Mouse (Mus musculus): ENCODE data around the gene Tmub2. TPM values are rescaled to one million over a fixed set of nuclear protein-coding genes. Genes with fewer than 3 reads are reported as not detected.

Tmub2 gene
- total RNA-seq, 2 experiments from 2014 or later: 11.5 to 14.6 TPM

DNA sequence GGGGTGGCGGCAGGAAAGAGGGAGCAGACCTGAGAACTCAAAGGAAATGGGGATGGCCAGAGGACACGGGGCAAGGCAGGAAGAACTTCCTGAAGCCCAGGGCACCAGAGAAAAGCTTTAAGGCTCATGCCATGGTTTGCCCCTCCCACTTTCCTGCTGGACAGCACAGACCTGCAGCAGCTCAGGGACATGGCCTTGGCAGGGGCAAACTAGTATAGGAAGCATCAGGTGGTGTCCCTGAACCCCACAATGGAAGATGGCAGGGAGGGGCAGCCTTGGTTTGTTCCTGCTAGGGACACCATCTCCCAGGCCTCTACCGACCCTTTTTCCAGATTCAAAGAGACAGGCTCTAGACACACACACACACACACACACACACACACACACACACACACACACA lies 20.6 kb downstream of the Tmub2 start:
- no peak for DNase-seq

DNA sequence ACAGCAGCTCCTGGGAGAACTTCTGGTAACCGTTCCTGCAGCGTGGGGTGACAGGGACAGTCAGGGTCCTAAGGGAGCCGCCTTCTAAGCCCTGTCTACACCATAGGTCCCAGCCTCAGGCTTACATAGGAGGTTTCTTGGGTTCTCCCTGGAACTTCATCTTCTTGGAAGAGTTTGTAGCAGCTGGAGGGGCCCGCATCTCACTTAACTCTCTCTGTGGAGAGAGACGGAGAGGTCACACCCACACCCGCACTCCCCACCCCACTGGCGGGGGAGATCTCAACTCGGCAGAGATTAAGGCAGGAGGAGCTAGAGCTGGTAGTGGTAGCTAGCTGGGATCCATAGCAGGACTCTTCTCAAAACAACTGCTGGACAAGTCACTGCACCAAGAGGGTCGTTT lies 23.4 kb downstream of the Tmub2 start:
- no peak for DNase-seq

DNA sequence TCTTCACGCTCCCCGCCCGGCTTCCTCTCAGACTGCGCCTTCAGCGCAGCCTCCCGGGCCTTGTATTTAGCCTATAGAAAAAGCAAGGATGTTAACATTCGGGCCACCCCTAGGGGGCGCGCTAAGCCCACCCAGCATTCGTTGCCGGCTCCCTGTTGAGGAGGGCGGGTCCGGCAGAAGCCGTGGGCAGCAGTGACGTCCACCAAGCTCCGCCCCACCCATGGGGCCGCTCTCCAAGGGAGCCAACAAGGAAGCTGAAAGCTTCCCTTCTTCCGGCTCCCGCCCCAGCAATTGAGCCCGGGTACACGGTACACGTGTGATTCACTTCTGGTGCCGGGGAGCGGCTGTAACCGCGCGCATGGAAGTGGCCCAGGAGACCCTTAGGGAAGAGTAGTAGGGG lies 24.2 kb downstream of the Tmub2 start:
- peak; percentile 95 for DNase-seq

DNA sequence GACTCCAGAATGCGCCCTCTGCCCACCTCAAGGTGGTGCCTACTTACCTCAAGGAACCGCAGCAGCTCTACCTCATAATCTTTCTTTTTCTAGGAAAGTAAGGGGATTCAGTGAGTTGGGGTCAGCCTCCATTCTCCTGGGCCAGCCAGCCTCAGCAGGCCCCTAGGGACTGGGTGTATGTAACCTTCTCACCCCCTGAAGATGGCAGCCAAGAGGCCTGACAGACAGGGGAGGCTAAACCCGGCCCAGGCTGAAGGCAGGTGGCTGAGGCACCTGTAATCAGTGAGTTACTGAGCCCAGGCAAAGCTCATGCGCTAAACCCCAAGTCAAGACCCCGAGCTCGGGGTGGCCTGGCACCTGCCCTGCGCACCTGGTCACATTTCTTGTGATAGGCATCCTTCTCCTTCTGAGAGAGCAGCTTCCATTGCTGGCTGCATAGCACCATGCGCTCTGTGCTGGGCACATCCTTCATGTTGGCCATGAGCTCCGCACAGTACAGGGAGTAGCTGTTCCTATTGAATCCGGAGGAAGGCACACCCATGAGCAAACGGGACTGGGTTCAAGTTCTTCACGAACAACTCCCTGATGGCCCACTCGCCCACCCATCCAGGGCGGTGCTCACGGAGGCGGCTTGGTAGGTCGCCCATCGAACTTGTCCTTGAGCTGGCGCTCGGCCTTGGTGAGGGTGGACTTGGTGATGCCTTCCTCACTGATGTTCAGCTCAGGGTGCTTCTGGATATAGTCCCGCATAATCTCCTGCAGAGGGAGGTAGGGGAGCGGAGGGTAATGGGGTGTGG lies 25.3 kb downstream of the Tmub2 start:
- DNase-seq: no peak

DNA sequence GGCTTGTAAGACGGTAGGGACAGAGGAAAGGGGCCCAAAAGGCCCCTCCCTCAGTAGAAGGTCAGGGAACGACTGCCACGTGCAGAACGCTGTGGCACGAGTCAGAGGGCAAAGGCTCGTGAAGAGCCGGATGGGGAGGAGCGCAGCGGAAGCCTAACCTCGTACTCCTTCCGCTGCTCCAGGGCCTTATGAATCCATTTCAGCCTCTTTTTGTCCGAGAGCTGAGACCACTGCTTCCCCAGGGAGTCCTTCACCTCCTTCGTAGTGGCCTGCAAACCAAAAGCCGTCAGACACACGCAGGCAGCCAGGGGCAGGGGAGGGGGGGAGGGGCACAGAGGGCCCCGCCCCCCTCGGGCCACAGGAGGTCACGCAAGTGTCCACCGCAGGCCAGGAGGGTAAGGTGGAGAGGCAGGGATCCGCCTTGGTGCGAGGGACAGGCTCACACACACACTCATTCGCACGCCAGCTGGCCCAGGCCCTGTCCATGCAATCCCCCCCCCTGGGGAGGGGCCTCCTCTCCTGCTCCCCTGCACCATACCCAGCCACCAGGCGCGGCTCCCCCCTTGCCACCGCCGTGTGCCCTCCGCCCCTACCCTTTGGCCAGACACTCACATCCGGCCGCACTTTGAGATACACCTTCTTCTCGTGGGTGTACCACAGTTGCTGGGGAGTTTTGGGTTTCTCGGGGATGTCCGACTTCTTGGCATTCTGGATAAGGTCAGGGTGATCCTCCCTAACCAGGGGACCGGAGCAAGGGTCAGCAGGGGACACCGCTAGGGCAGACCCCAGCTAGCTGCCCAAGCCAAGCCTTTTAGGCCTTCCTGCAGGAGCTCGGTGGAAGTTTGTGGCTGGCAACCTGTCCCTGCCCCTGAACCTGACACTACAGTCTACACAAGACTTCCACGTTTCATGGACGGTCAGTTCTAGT lies 26.3 kb downstream of the Tmub2 start:
- no peak for DNase-seq

DNA sequence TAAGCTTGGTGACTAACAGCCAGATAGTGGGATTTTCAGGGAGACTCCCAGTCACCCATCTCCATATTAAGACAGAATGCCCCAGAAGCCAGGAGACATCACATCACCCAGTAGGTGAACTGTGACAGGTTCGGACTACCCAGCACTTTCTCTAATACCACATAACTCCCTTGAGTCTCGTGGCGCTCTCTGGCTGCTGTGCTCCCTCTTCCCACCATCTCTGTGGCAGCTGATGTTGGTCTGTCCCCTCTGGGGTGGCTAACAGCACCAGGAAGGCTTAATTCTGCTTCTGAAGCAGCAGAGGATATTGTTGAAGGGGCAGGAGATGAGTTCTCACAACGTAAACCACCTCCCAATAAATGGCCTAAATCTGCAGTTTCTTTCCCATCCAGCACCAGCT lies 27.2 kb downstream of the Tmub2 start:
- no peak for DNase-seq

DNA sequence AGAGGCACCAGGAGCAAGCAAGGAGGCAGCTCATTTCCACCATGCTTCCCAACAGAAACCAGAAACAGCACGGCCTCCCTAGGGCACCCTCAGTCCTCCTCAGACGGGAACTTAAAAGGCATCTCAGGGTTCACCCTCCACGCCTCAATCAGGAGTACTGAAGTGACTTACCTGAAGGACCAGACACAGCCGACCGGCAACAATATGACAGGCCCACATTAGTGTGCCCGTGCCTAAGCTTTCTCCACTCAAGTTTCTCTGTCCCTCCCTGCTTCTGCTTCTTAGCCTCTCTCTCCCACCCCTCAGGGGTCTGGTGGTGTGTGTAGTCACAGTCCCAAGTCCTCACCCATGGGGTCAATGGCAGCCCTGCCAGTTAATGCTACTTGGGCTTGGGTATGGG lies 27.9 kb downstream of the Tmub2 start:
- no peak for DNase-seq

DNA sequence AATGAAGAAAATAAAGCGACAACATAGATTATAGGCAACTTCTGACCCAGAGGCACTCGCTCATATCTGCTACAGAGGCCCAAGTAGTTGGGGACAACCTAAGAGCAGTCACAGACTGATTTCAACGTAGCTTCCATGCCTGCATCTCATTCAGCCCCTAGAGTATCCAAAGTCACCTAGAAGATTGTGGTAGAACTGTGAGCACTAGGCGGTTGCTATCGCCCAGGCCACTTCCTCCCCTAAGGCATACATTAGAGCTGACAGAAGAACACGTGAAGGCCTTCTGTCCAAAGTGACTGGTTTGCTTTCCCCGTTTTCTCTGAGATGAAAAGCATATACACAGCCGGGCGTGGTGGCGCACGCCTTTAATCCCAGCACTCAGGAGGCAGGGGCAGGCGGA lies 29.6 kb downstream of the Tmub2 start:
- DNase-seq: no peak

DNA sequence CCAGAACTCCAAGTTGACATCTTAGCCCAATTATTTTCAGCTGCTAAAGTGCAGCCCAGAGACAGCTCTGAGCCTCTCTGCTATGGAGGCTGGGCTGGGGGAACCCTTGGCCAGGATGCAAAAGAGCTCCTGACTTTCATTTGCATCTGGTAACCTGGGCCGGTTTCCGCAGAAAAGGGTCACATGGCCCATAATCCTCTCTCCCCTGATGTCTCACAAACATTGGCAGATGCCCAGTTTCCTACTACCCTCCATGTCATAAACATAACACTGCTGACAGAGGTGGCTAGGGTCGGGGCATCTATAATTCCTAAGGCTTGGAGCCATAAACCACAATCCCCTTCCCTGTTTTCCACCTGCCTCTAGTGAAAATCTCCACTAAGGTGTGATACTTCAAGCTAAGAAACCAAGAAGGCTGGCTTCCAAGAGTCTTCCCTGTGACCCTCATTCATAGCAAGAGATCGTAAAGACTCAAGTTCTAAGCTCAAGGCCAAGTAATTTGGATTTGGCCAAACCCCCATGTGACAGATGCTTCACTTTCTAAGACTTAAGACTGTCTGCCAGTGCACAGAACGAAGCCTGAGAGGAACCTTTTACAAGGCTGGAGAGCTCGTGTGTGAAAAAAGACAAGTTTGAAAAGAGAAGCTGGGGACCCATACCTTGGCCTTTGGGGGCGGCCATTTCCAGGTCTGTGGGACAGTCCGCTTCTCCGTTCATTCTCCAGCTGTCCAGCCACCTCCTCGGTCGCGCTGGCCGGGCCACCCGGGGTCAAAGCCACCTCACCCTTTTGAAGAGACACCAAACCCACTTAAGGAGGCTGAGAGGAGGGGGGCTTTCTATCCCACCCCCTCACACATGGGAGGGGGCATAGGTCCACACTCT lies 31.2 kb downstream of the Tmub2 start:
- no peak for DNase-seq

DNA sequence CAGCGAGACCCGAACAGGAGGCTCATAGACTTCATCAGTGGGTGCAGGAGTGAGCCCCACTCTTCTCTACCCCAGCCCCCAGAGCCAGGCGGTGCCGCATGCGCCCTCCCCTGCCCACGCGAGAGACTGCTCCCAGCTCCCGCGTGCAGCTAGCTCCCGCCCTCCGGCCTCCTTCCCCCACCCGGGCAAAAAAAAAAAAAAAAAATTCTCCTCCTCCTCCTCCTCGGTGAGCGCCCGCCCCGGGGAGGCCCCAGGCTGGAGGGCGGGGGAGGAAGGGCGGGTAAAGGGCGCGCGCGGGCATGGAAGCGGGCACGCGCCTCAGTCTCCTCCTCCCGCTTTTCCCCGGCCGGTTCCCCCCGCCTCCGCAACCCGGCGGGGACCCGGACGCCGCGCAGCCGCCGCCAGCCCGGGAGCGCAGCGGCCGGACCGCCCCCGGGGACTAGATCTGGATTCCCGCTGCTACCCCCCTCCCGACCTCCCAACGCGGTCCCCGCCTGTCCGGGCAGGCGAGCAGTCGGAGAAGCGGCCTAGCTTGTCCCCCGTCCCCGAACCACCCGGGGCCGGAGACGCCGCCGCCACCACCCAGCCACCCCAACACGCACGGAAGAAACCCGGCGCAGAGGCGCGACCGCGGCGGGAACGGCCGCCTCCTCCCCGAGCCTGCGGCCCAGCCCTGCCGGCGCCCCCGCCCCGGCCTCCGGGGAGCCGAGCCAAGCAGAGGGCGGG lies 32.0 kb downstream of the Tmub2 start:
- peak; percentile 94 for DNase-seq

DNA sequence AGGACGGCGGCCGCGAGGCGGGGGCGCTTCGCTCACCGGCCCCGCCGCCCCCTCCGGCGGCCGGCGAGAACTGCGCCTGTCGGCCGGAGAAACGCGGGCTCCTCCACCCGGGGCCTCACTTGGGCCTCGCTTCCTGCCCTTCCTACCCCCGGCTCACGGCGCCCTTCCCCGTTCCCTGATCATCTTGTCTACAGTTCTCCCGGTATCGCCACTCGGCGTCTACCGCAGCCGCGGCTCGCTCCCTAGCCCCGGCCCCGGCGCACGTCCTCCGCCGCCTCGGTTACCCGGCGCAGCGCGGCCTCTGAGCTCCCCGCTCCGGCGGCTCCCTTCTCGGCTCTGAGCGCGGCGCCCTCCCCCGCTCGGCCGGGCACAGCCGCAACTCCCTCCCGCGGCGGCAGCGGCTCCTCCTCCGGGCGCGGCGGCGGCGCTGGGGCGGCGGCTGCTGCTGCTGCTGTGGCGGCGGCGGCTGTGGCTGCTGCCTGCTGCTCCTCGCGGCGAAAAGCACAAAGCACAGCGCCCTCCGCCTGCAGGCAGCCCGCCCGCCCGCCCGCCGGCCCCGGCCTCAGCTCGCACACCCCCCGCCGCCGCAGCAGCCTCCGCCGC lies 32.7 kb downstream of the Tmub2 start:
- DNase-seq: peak; percentile 77

DNA sequence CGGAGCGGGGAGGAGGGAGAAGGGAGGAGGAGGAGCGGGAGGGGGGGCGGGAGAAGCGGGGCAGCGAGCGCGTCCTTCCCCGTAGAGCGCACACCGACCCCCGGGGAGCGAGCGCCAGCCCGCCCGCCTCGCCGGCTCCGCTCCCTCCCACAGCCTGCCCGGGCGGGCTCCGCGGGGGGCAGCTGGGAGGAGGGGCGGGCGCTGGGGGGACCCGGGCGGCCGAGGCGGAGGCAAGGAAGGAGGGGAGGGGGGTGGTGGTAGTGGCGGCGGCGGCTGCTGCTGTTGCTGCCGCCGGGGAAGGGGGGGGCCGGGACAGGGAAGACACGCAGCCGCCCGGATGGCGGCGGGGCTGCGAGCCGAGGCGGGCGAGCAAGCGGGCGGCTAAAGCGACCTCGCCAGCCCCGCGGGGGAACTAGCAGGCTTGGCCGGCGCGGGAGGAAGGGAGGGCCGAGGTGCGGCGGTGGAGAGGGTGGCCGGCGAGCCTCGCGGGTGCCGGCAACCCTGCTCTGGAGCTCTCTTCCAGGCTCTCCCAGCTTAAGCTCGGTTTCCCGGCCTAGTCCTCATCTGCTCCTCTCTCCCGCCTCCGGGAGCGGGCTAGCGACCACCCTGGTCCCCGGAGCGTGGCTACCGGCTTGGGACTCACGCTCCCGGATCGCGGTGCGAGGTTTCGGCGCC lies 33.3 kb downstream of the Tmub2 start:
- DNase-seq: peak; percentile 89

DNA sequence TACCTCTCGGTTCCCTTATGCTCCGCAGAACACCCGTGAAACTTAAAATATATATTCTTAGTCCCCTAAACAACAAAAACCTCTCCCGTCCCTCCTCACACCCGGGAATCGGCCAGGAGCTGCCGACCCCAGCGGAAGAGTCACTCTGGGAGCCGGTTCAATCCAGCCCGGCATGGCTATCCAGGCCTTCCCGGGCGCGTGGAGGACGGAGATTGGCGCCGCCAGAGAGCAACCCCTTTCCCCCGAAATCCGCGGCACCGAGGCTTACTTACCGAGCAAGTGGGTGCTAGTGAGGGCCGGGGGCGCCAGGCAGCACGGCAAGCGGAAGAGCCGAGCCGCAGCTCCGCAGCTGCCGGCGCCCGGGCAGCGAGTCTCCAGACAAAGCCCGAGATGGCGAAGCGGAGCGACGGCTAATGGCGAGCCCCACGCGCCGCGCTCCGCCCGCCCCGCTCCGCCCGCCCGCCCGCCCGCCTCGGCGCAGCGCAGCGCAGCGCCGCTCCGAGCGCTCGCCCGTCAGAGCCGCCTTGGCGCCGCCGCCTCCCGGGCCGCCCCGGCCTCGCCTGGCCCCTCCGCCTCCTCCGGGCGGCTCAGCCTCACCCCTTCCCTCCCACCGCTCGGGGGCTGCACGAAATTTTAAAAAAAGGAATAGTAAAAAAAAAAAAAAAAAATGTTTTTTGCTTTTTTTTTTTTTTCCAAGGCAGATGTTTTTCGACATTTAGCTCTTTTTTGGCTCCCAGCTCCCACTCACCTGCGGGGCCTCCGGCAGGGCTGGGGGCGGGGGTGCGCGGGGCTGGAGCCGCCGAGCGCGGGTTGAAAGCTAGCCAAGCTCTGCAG lies 34.1 kb downstream of the Tmub2 start:
- DNase-seq: peak; percentile 67

DNA sequence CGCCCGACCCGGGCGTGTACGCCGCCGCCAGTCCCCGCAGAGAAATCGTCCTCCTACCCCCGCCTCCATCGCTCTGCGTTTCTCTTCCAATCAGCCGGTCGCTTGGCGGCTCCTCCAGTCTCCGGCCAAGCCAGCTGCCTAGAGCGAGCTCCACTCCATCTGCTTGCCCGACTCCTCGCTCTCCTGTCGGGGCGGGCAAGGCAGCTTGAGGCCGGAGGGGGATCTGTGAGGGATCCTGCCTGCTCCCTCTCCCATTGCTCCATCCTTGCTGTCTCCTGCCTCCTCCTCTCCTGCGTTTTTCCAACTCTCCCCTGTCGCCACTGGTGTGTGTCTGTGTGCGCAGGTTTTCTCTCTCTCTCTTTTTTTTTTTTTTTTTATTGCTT lies 34.7 kb downstream of the Tmub2 start, which contains the start of gene Ubtf:
Gene Ubtf, minus strand, starts transcription at position 333 of the 383 bp plus-strand sequence.
- DNase-seq: peak; percentile 89

DNA sequence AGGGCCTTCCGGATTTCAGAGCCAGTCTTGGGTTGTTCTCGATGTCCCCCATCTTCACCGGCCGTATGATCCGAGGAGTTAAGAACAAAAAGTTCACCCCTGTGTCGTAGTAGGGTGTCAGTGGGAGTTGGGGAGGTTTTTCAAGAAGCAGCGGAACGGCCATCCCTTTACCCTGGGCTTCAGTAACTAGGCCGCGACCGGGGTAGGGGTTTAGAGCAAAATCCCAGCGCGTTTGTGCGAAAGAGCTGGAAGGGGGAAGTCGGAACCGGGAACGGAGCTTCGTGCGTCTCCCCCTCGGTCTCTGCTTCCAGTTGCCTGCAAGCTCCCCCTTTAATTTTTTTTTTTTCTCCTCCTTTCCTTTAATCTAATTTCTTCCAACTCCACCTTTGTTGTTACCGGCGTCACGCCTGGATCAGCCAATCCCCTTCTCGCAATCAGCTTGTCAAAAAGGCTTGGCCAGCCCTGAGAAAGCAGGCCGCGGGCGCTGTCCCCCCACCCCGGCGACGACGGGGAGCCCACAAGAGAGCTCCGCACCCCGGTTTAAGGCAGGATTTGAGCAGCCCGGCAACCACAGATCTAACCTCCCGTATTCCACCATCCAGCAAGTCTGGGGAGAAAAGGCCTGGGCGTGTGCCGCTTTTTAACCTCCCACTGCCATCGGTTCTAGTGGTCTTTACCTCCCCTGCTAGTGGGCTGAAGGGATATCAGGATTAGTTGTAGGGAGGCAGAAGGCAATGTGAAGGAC lies 35.4 kb downstream of the Tmub2 start:
- peak; percentile 85 for DNase-seq

DNA sequence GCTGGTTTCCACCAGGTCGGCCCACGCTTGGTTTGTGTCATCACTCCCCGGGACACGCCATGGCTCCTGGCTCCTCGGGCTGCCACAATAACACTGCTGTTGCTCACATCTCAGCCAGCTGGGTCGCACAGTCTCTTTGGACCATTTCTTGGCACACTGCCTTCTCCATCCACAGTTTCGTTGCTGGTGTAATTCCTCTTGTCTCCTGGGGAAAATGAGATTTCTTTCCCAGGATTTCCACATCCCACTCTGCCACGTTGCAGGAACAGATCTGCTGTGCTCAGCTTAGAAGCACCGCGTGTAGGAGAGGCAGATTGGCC lies 35.9 kb downstream of the Tmub2 start:
- peak; percentile 83 for DNase-seq

DNA sequence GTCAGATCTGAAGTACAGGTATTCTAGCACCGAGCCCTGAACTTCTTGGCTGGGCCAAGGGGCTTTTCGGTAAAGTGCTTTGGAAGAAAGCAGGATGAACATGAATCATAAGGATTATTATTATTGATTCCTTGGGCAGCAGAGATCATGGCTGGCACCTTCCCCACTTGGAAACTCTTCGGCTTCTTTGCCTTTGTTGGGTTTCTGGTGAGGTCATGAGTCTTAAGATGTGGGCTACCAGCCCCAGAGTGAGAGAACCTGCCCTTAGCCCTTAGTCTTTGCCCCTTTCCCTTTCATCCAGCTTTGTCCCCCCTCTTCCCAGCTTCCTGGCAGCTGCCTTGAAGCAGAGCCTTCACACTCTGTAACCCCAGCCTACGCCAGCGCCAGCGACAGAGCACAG lies 37.2 kb downstream of the Tmub2 start:
- no peak for DNase-seq

DNA sequence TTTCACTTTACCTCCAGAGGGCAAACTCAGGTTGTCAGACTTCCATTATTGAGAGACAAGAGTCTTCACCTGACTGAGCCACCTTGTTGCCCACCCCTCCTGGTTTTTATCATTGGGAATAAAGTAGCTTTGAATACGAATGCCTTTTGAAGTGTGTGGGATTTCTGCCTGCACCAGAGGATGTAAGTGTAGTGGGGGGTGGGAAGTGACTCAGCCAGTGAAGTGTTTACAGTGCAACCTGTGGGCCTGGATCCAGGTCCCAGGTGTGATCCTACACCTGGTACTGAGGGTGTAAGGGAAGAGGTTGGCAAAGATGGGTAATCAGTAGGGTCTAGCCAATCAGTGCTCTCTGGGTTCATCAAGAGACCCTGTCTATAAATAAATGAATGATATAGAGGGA lies 38.8 kb downstream of the Tmub2 start:
- no peak for DNase-seq

DNA sequence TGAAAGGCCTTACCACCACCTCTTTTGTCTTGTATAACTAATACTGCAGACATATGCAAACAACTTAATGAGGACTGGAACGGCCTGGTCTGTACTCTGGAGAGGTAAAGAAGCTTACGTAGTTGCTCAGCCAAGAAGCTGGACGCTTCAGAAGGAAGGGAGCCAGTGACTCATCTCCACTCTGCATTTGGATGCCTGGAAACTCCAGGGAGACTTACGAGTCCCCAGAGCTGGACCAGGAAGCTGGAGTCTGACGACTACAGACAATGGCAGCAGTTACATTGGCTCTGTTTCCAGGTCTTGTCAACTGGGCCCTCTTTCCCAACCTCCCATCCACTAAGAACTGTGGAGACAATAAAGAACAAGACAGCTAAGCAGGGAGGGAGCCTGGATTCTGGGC lies 42.5 kb downstream of the Tmub2 start:
- no peak for DNase-seq

Measured in gastrocnemius, postnatal 25 days (tissue).